Comparison of ENCODE assay signal across 17 mouse cellular contexts in the genomic region with DNA sequence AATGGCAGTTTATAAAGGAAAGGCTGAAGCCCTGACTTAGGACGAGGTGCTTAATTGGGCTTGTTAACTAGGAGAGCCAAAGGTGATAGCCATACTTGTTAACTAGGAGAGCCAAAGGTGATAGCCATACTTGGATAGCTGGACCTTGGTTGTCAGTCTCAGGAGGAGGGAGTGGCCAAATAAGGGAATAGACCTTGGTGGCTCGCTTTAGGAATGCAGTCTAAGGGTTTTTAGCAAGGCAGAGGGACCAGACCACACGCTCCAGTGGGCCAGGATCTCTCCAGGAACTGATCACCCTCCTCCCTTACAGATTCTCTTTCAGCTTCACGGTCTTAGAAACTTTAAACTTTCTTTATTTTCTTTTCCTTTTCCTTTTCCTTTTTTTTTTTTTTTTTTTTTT. TPM values are rescaled to one million over a fixed set of nuclear protein-coding genes. Genes with fewer than 3 reads are reported as not detected.
DNase-seq lines count a peak whose midpoint lies in the region; ATAC-seq and TF ChIP-seq lines count a peak whose summit lies in the region.
"Had no signal": no experiment of that assay in that cellular context is flagged by ENCODE, and none has a peak within 500 bp of the region (broad histone marks: within the 10 kb centered on the region; RNA-seq: fewer than 3 reads in every experiment).

No protein-coding gene starts in this region.

- H3K9me3 ChIP-seq in E14TG2a.4 (ENCODE audit: low read length): no peaks in the 10 kb centered on the region
- no peaks in the 10 kb centered on the region for H3K9me3 ChIP-seq in heart, embryonic 14.5 days (ENCODE audit: control insufficient read depth, low read length)
- H3K9me3 ChIP-seq: liver, embryonic 13.5 days had no signal

- no peak overlapping the region for H3K9ac ChIP-seq in heart, embryonic 14.5 days (ENCODE audit: low read length)
- H3K9ac ChIP-seq: liver, embryonic 13.5 days had no signal

- H3K27me3 ChIP-seq in E14TG2a.4 (ENCODE audit: insufficient read depth, low read length): peaks cover 26% of the 10 kb centered on the region
- no peaks in the 10 kb centered on the region for H3K27me3 ChIP-seq in heart, embryonic 14.5 days (ENCODE audit: control insufficient read depth, insufficient read depth, low read length)
- H3K27me3 ChIP-seq: liver, embryonic 13.5 days had no signal

- DNase-seq in heart, adult 8-10 months (ENCODE audit: low spot score): peak; percentile 13
- DNase-seq in heart, postnatal 25 days (ENCODE audit: low spot score): no peak
- peak; percentile 42 for DNase-seq in ZHBTc4 (ENCODE audit: low read depth, low spot score)
- DNase-seq in retina, postnatal 1 day: no peak
- DNase-seq in spleen, postnatal 14 days (ENCODE audit: low spot score in 2 of 2): no peak
- DNase-seq: adrenal gland, adult 8-10 months; cerebellum, adult 11-12 months; cerebellum, postnatal 25 days; gastrocnemius, postnatal 14 days; kidney, postnatal 25 days; layer of hippocampus, adult 9-11 months; liver, embryonic 13.5 days; thymus, adult 2 months had no signal

- intact Hi-C loops in heart, postnatal 25 days (cut with DNase I): no loop called here

- H3K27ac ChIP-seq in heart, embryonic 14.5 days (replicated peaks in 1 of 2; ENCODE audit: control insufficient read depth in 1 of 2, insufficient read depth in 1 of 2, low read depth in 2 of 2, low read length in 2 of 2): peak overlapping the region; percentile 21 to 57; a peak in 2 of 4 replicates
- H3K27ac ChIP-seq: liver, embryonic 13.5 days had no signal

- peak; percentile 56; the same call in 1 of the 2 replicates for ATAC-seq in heart, embryonic 14.5 days (ENCODE audit: insufficient number of reproducible peaks, insufficient read depth, low FRiP score, low read depth)
- ATAC-seq: midbrain, embryonic 16.5 days had no signal

- peak overlapping the region; percentile 39 for H3K4me3 ChIP-seq in E14TG2a.4 (replicated peaks; ENCODE audit: low read length)
- H3K4me3 ChIP-seq in heart, embryonic 14.5 days (ENCODE audit: control insufficient read depth in 1 of 2, insufficient read depth in 1 of 2, low read depth in 1 of 2, low read length in 2 of 2): no peak overlapping the region
- H3K4me3 ChIP-seq: liver, embryonic 13.5 days had no signal

- WGBS in heart, embryonic 14.5 days: 8% methylated on average over 4 of the region's 4 CpGs

- H3K4me1 ChIP-seq in E14TG2a.4 (replicated peaks; ENCODE audit: low read depth, low read length): peaks cover 21% of the 10 kb centered on the region
- H3K4me1 ChIP-seq in heart, embryonic 14.5 days (ENCODE audit: control insufficient read depth in 2 of 2, insufficient read depth in 2 of 2, low read length in 2 of 2): peaks cover 0 to 4% of the 10 kb centered on the region in 2 experiments; a peak in 2 of 4 replicates
- H3K4me1 ChIP-seq: liver, embryonic 13.5 days had no signal

- TF ChIP-seq CTCF in E14TG2a.4 (conservative IDR thresholded peaks at IDR 0.05; ENCODE audit: low read length): no peak

- peak overlapping the region; percentile 51 for H3K4me2 ChIP-seq in heart, embryonic 14.5 days (ENCODE audit: low read length)
- H3K4me2 ChIP-seq: liver, embryonic 13.5 days had no signal

- no peaks in the 10 kb centered on the region for H3K36me3 ChIP-seq in E14TG2a.4 (ENCODE audit: insufficient read depth, low read length)
- H3K36me3 ChIP-seq in heart, embryonic 14.5 days (ENCODE audit: control insufficient read depth, insufficient read depth, low read length): no peaks in the 10 kb centered on the region
- H3K36me3 ChIP-seq: liver, embryonic 13.5 days had no signal

RNA-seq across cellular contexts. Expression of gene Grb14, which starts 13.4 kb away (rescaled TPM):
- total RNA-seq in heart, adult 8-10 months (2022): 100 to 1,000 TPM; 199 to 254 (median 223) TPM
- 100 to 1,000 TPM; 197 to 202 TPM for total RNA-seq in heart, postnatal 25 days (2021)
- polyA plus RNA-seq in heart, embryonic 14.5 days (2014; fragmentation: Nextera tagmentation; extraction: Ambion mirVana): 114 and 119 TPM in 2 replicates
- total RNA-seq: MEL had no signal

Comparison
In these comparisons a context has a peak if more than half of its experiments do, and no peak if none do; other contexts are left out.
1. DNase-seq: peak in heart, adult 8-10 months (single experiment) and ZHBTc4 (single experiment); none in heart, postnatal 25 days (single experiment), retina, postnatal 1 day (single experiment) and spleen, postnatal 14 days (0 of 2).